Mouse (Mus musculus) layer of hippocampus, adult 6 months (tissue): ENCODE data around the gene Kifap3. TPM values are rescaled to one million over a fixed set of nuclear protein-coding genes. Genes with fewer than 3 reads are reported as not detected.

ENCODE experiments used
- long read RNA-seq, 2 experiments: library from polyadenylated mRNA; unstranded; transcript quantifications; one replicate each; pipeline ENCODE4 v2.0.0; 2019 to 2020
- polyA plus RNA-seq: library from polyadenylated mRNA; unstranded; fragments of <200 nt; fragmentation: Nextera tagmentation; gene quantifications from 2 replicates; pipeline ENCODE4 v1.2.3, GENCODE M21; 2021

Gene Kifap3
- 105 and 108 TPM in 2 replicates for polyA plus RNA-seq
- long read RNA-seq, experiment 1, full-length matches to known transcripts: 11 of 386 reads
- long read RNA-seq, experiment 1, partial matches to known transcripts: 340 of 386 reads
- long read RNA-seq, experiment 1, other reads (novel, unspliced or antisense): 35 of 386 reads
- long read RNA-seq, experiment 2, full-length matches to known transcripts: 402 of 504 reads
- long read RNA-seq, experiment 2, partial matches to known transcripts: 79 of 504 reads
- long read RNA-seq, experiment 2, other reads (novel, unspliced or antisense): 23 of 504 reads

GRCm38 (mm10) chr1:163779336-163780115 lies at the start of gene Kifap3:
TSS of gene Kifap3 (plus strand) at chr1:163779583.

GRCm38 (mm10) chr1:163928846-163929245 lies 149.5 kb downstream of the Kifap3 start, which contains the start of gene Scyl3:
TSS of gene Scyl3 (plus strand) at chr1:163929100.

Other genes starting within 250 kb of the Kifap3 start
- 1.7 and 2.0 TPM in 2 replicates for gene Mettl11b, start 54.4 kb upstream of the Kifap3 start, polyA plus RNA-seq
- gene Scyl3, start 149.5 kb downstream of the Kifap3 start, polyA plus RNA-seq: 9.9 and 10.3 TPM in 2 replicates
- gene BC055324, start 215.2 kb downstream of the Kifap3 start, polyA plus RNA-seq: 0.19 and 0.33 TPM in 2 replicates
- 7.7 and 8.5 TPM in 2 replicates for gene Mettl18, start 215.3 kb downstream of the Kifap3 start, polyA plus RNA-seq